Mouse (Mus musculus): ENCODE results near the gene Psma7. TPM values are rescaled to one million over a fixed set of nuclear protein-coding genes. Genes with fewer than 3 reads are reported as not detected.

The Psma7 gene
- total RNA-seq, 2 experiments from 2014 or later = 189 to 195 TPM

GRCm38 (mm10) chr2:180047580-180047979, 5.3 kb upstream of the Psma7 start:
- no peak for DNase-seq (ENCODE audit: low spot score in 2 of 2)

GRCm38 (mm10) chr2:180045283-180045682, 3.0 kb upstream of the Psma7 start:
- DNase-seq (ENCODE audit: low spot score in 2 of 2) = peak in 1 of 2 experiments; percentile 44

- peak; percentile 66 to 78 for DNase-seq (ENCODE audit: low spot score in 2 of 2)
Observed at GRCm38 (mm10) chr2:180042858-180043515, 754 bp upstream of the Psma7 start.

- DNase-seq (ENCODE audit: low spot score in 2 of 2) = peak in 1 of 2 experiments; percentile 42
Observed at GRCm38 (mm10) chr2:180041577-180042255, 517 bp downstream of the Psma7 start.

- DNase-seq (ENCODE audit: low spot score in 2 of 2) = no peak
Observed at GRCm38 (mm10) chr2:180040406-180040805, 1.8 kb downstream of the Psma7 start.

- DNase-seq (ENCODE audit: low spot score in 2 of 2) = no peak
Observed at GRCm38 (mm10) chr2:180034753-180035152, 7.5 kb downstream of the Psma7 start.

GRCm38 (mm10) chr2:180033956-180034355, 8.3 kb downstream of the Psma7 start:
- DNase-seq (ENCODE audit: low spot score in 2 of 2) = no peak

GRCm38 (mm10) chr2:180032925-180033324, 9.3 kb downstream of the Psma7 start:
- DNase-seq (ENCODE audit: low spot score in 2 of 2) = no peak

- DNase-seq (ENCODE audit: low spot score in 2 of 2) = no peak
Observed at GRCm38 (mm10) chr2:180031270-180031669, 11.0 kb downstream of the Psma7 start.

- no peak for DNase-seq (ENCODE audit: low spot score in 2 of 2)
Observed at GRCm38 (mm10) chr2:180027768-180028167, 14.5 kb downstream of the Psma7 start.

GRCm38 (mm10) chr2:180025861-180026200, 16.4 kb downstream of the Psma7 start:
- no peak for DNase-seq (ENCODE audit: low spot score in 2 of 2)

GRCm38 (mm10) chr2:180025135-180025860, 16.9 kb downstream of the Psma7 start:
- peak in 1 of 2 experiments; percentile 49 for DNase-seq (ENCODE audit: low spot score in 2 of 2)

- peak; percentile 98 to 99 for DNase-seq (ENCODE audit: low spot score in 2 of 2)
Observed at GRCm38 (mm10) chr2:180024401-180025098, 17.7 kb downstream of the Psma7 start, which contains the start of gene Lsm14b. TSS of gene Lsm14b (plus strand) at chr2:180024987.

- DNase-seq (ENCODE audit: low spot score in 2 of 2) = no peak
Observed at GRCm38 (mm10) chr2:180022751-180023150, 19.5 kb downstream of the Psma7 start.

GRCm38 (mm10) chr2:180020919-180021318, 21.3 kb downstream of the Psma7 start:
- DNase-seq (ENCODE audit: low spot score in 2 of 2) = no peak

GRCm38 (mm10) chr2:180020091-180020661, 22.1 kb downstream of the Psma7 start:
- DNase-seq (ENCODE audit: low spot score in 2 of 2) = peak in 1 of 2 experiments; percentile 1

GRCm38 (mm10) chr2:180018573-180018972, 23.7 kb downstream of the Psma7 start:
- no peak for DNase-seq (ENCODE audit: low spot score in 2 of 2)

GRCm38 (mm10) chr2:180017632-180018031, 24.6 kb downstream of the Psma7 start:
- DNase-seq (ENCODE audit: low spot score in 2 of 2) = no peak

GRCm38 (mm10) chr2:180013686-180014085, 28.5 kb downstream of the Psma7 start:
- no peak for DNase-seq (ENCODE audit: low spot score in 2 of 2)

GRCm38 (mm10) chr2:180011370-180011769, 30.9 kb downstream of the Psma7 start:
- no peak for DNase-seq (ENCODE audit: low spot score in 2 of 2)

- no peak for DNase-seq (ENCODE audit: low spot score in 2 of 2)
Observed at GRCm38 (mm10) chr2:180010686-180011085, 31.5 kb downstream of the Psma7 start.
